Mouse (Mus musculus) urinary bladder, adult 2 months (tissue): ENCODE data around the gene Aim2. TPM values are rescaled to one million over a fixed set of nuclear protein-coding genes. Genes with fewer than 3 reads are reported as not detected.

Source experiments
- DNase-seq: peaks from one replicate; pipeline ENCODE4 v3.0.0; 2022; ENCODE audit warnings: low spot score
- polyA plus RNA-seq: library from polyadenylated mRNA; depleted of rRNA; stranded (reverse); fragments of >200 nt; gene quantifications from 2 replicates; pipeline ENCODE4 v1.2.3, GENCODE M21; 2012

The Aim2 gene
- polyA plus RNA-seq, 1 experiment, result 6.6 TPM

- no peak for DNase-seq
Observed at GRCm38 (mm10) chr1:173348527-173348926, 2.2 kb upstream of the Aim2 start.

- DNase-seq, result no peak
Observed at GRCm38 (mm10) chr1:173349192-173349591, 1.5 kb upstream of the Aim2 start.

GRCm38 (mm10) chr1:173349946-173350345 lies 733 bp upstream of the Aim2 start:
- no peak for DNase-seq

GRCm38 (mm10) chr1:173355107-173355846 lies 4.6 kb downstream of the Aim2 start:
- no peak for DNase-seq

- no peak for DNase-seq
Observed at GRCm38 (mm10) chr1:173356699-173357098, 6.0 kb downstream of the Aim2 start.

- no peak for DNase-seq
Observed at GRCm38 (mm10) chr1:173357799-173358198, 7.1 kb downstream of the Aim2 start.

GRCm38 (mm10) chr1:173359590-173360290 lies 9.1 kb downstream of the Aim2 start:
- no peak for DNase-seq

GRCm38 (mm10) chr1:173361651-173362050 lies 11.0 kb downstream of the Aim2 start:
- no peak for DNase-seq

- no peak for DNase-seq
Observed at GRCm38 (mm10) chr1:173363436-173363835, 12.8 kb downstream of the Aim2 start.

- DNase-seq, result no peak
Observed at GRCm38 (mm10) chr1:173364125-173364800, 13.6 kb downstream of the Aim2 start.

GRCm38 (mm10) chr1:173365970-173366409 lies 15.3 kb downstream of the Aim2 start:
- DNase-seq, result no peak

- no peak for DNase-seq
Observed at GRCm38 (mm10) chr1:173366701-173367355, 16.1 kb downstream of the Aim2 start.

GRCm38 (mm10) chr1:173367356-173368046 lies 16.8 kb downstream of the Aim2 start, which contains the start of gene Cadm3:
Cadm3 (minus strand) TSS chr1:173367695.
- no peak for DNase-seq

- no peak for DNase-seq
Observed at GRCm38 (mm10) chr1:173369611-173370010, 18.9 kb downstream of the Aim2 start.

GRCm38 (mm10) chr1:173370456-173370855 lies 19.8 kb downstream of the Aim2 start:
- no peak for DNase-seq

- DNase-seq, result no peak
Observed at GRCm38 (mm10) chr1:173371586-173371985, 20.9 kb downstream of the Aim2 start.

GRCm38 (mm10) chr1:173374020-173374419 lies 23.3 kb downstream of the Aim2 start:
- no peak for DNase-seq

- no peak for DNase-seq
Observed at GRCm38 (mm10) chr1:173377380-173378112, 26.9 kb downstream of the Aim2 start.

GRCm38 (mm10) chr1:173381436-173381835 lies 30.8 kb downstream of the Aim2 start:
- DNase-seq, result no peak

- no peak for DNase-seq
Observed at GRCm38 (mm10) chr1:173389431-173389830, 38.8 kb downstream of the Aim2 start.
